Mouse (Mus musculus) skeletal muscle tissue, adult 2 months (tissue): Measurements from ENCODE around the gene Ccl6.
A peak's percentile ranks its signal among the peaks of the same experiment; 100 is the strongest.
"Not testable (repeated sequence)": the region's sequence is repeated elsewhere in the genome, so short reads cannot be mapped to it uniquely, and the experiment has no call there.

Experiments
- DNase-seq: peaks from one replicate; pipeline ENCODE4 v3.0.0-alpha.2; 2012; ENCODE audit warnings: low read depth, low spot score

The Ccl6 gene

DNA sequence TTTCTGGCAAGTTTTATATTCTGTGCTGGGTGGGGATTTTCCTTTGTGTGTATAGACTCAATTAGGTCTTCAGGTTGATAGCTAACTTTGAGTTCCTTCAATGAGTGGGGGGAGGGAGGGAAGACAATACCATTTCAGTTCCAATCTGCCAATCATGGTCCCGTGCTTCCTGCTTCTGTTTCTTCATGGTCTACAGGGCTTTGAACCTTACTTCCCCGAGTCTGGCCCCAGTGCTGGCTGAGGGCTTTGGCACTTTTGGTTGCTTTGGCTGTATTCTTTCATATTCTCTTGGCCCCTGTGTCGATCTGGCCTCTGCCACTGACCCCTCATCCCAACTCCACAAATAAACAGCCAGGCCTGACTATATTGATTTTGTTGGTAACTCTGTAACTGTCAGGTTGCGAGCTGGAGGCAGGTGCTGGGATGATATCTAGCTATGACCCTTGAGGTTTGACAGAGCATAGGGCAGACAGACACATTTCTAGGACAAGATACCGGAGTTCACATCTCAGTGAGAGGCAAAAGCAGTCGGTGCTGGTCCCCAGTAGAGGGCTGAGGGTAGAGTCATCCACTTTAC, 30.5 kb downstream of the Ccl6 start:
- DNase-seq = no peak

DNA sequence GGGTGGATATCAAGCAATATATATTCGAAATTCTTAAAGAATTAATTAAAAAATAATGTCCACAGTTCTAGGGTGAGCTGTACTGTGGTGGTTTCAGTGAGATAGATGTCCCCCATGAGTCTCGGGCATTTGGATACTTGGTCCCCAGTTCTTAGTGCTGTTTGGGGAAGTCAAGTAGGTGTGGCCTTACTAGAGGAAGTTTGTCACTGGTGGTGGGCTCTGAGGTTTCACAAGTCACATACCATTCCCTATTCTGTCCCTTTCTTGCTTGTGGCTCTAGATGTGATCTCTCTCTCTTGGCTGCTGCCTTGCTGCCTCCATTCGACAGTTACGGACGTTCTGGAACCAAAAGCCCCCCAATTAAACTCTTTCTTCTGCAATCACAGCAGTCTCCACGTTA, 32.5 kb downstream of the Ccl6 start:
- no peak for DNase-seq

DNA sequence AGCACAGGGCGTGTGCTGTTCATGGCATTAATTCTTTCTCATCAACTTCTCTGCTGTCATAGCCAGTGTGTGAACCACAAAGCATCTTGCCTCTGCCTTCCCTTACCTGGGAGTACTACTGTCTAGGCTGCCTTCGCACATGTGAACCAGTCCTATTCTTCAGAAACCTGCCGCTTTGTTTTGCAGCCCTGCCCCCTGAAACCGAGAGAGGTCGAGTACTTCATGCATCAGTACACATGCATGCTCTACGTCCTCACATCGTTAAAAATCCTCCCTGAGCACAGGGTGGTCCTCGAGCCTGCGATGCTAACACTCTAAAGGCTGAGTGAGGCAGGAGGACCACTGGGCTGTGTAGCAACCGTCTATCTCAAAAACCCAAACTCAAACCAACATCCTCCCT, 35.8 kb downstream of the Ccl6 start:
- no peak for DNase-seq

DNA sequence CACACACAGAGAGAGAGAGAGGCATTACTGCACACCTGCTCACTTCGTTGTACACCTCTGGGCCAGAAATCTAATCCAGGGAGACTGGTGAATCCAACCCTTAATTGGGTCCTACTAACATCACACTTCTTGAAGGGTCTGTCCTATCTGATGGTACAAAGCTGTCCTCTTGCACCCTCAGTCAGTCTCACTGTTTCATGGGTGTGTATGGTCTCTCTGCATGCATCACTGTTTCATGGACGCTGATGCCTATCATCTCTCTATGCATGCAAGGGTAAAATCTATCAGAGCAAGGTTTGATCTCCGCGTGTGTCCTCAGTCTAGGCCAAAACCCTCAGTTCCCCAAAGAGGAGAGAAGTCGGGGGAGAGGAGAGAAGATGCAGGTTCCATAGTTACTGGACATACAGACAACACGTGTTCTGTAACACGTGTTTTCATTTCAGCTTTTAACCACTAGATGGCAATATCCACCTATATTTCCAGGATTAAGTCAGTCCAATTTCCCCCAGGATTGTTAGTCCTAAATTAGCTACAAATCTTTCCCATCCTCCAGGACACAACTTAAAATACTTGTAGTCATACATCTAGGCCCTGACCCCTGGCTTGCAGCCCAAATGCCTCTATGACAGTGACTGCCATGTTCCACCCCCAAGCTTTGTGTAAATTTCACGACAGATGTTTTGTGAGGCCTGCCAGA, 36.7 kb downstream of the Ccl6 start:
- DNase-seq = peak; percentile 54

DNA sequence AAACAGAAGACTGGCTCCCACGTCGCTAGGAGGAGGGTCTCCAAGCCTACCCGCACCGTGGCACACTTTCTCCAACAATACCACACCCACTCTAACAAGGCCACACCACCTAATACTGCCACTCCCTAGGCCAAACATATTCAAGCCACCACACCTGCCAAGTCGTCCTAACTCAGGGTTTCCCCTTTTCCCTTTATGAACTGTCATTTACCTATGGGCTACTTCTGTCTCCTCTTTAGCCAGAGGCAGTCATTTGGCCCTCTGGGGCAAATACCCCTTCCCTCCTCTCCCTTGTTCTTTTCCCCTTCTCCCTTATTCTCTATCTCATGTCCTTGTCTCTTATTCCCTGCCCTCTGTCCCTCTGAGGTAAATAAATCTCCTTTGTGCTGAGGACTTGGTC, 41.2 kb downstream of the Ccl6 start:
- DNase-seq = no peak

DNA sequence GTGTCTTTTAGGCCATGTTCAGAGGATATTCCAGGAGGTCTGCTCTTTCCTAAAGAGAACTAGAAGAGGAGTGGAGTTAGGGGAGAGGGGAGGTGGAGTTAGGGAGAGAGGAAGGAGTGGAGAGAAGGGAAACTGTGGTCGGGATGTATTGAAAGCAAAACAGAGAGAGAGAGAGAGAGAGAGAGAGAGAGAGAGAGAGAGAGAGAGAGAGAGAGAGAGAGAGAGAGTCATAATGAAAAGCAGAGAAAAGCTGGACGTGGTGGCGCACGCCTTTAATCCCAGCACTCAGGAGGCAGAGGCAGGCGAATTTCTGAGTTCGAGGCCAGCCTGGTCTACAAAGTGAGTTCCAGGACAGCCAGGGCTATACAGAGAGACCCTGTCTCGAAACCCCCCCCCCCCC, 41.9 kb downstream of the Ccl6 start:
- not testable (repeated sequence) for DNase-seq

DNA sequence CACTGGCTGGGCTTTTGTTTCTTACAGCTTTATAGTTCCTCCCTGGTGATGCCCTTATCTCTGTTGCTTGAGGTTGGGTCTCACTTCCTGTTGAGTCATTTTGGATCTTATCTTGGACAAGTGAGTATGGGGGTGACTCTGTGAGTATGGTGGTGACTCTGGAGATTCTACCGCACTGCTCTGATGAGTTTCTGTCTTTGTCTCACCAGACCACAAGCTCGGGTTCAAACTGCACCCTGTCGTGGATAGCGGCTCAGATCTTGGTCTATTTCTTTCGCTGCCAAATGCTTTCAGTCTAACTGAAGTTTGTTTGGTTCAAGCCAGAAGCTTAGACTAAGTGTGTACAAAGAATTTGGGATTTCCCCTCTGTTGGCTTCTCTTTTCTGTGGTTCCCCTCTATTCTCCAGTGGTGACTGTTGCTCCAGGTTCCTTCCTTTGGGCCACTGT, 42.7 kb downstream of the Ccl6 start:
- DNase-seq = no peak

DNA sequence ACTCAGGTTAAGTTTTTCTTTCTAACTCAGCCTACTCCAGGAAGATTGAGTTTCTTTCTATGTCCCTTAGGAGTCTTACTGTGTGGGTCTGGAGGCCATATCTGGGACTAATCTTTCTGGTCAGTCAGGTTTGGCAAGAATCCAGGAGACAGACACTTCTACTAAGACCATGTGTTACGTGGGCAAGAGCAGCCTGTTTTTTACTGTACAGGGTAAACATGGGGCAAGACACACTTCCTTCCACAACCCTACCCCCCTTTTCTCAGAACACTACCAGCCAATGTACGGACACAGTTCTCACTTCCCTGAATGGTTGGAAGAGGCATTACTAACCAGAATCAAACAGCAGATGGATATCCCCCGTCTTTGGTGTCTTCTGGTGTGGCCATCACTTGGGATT, 48.7 kb downstream of the Ccl6 start:
- no peak for DNase-seq

DNA sequence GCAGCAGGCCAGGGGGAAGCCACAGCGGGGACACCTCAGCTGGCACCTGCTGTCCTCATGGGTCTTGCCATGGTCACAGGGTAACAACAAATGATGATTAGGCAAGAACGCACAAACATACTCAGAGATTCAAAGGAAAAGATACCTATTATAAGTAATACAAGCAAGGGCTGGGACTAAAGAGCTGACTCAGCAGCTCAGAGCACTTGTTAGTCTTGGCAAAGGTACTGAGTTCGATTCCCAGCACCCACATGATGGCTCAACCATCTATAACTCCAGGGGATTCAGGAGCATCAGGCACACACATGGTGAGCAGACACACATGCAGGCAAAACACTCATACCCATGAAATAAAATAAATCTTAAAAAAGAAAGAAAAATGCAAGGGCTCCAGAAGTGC, 51.5 kb downstream of the Ccl6 start:
- DNase-seq = no peak

DNA sequence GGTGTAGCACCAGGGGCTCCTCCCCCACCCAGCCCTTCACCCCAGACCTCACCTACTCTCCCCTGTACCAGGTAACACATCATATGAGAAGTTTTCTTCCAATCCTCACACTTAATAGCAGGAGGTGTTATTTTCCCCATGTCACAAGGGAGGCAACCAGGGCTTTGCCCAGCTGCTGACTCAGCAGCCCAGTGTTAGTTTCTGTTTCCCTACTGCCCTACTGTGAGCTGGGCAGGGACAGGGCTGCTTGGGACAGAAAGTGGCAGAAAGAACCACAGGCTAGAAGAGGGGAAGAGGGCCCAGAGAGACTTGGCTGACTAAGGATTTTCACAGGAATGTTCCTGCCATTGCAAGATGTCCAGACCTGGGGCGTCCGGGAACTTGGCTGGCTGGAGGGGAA, 52.0 kb downstream of the Ccl6 start:
- peak; percentile 18 for DNase-seq

DNA sequence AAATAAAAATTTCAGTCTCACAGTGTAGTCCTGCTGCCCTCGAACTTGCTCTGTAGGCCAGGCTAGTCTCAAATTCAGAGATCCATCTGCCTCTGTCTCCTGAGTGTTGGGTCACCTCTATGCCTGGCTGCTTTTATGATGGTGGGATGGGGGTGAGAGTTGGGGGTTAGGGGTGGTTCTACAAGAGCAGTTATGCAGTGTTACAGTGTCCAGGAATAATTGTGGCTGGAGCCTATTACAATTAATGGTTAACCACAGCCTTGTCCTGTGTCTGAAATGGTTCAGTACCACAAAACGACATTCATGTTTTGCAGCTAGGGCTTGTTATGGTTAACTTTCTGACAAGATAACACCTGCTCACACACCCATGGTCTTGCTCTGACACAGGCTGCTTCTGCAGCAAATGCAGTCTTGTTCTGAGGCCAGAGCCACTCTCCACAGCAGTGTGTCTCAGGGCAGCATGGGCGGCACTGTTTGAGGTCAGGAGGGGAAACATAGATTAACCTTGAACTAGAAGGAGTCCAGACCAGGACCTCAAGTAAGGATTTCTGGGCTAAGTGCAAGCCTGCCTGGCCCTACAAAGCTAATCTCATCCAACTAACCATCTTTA, 54.1 kb downstream of the Ccl6 start:
- DNase-seq = no peak
